Mouse (Mus musculus): ENCODE measurements around the gene Fads6.

Fads6 gene

GRCm38 (mm10) chr11:115276780-115277603, 20.5 kb downstream of the Fads6 start, which contains the start of gene Fdxr:
Fdxr (minus strand) TSS chr11:115277050.
- peak; percentile 94 for DNase-seq (ENCODE audit: low spot score in 2 of 2)

DNA sequence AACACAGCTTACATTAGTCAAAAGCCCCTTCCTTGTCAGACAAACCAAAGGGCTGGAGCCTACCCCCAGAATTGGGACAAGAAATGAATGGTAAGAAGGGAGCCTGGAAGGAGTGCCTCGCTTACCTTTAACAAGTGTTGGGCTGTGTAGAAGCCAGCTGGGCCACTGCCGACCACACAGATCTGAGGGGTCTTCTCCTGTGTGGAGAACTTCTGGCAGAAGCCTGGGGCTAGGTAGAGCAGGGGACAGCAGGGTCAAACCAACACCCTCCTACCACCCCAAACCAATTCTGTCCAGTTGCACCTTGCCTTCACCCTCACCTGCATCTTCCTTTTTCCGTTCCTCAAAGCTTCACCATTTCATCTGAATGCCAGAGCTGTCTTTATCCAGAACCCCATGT, 21.5 kb downstream of the Fads6 start:
- DNase-seq (ENCODE audit: low spot score in 2 of 2), result no peak

GRCm38 (mm10) chr11:115275509-115275908, 22.0 kb downstream of the Fads6 start:
- no peak for DNase-seq (ENCODE audit: low spot score in 2 of 2)

GRCm38 (mm10) chr11:115274771-115275170, 22.7 kb downstream of the Fads6 start:
- no peak for DNase-seq (ENCODE audit: low spot score in 2 of 2)

- DNase-seq (ENCODE audit: low spot score in 2 of 2), result no peak
Measured at GRCm38 (mm10) chr11:115274178-115274577, 23.3 kb downstream of the Fads6 start.

- no peak for DNase-seq (ENCODE audit: low spot score in 2 of 2)
Measured at GRCm38 (mm10) chr11:115273735-115274134, 23.7 kb downstream of the Fads6 start.

GRCm38 (mm10) chr11:115272894-115273498, 24.5 kb downstream of the Fads6 start:
- no peak for DNase-seq (ENCODE audit: low spot score in 2 of 2)

DNA sequence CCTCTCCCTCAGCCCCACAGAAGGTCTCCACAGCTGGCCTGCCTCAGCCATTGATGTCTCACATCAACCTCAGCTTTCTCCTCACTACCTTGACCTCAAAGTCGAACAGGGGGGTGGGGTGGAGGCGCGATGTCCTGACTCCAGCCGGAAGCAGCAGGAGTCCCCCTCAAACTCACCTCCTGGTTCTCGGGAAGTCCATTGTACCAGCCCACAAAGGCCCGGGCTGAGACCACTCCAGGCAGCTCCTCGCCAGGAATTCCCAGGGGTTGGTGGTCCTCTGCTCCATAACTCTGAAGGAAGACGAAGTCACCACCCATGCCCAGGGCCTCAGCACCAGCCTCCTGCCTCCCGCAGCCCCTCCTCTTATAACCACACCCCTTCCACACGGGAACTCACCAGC, 26.0 kb downstream of the Fads6 start:
- no peak for DNase-seq (ENCODE audit: low spot score in 2 of 2)

GRCm38 (mm10) chr11:115271052-115271451, 26.4 kb downstream of the Fads6 start:
- DNase-seq (ENCODE audit: low spot score in 2 of 2), result no peak

- DNase-seq (ENCODE audit: low spot score in 2 of 2), result peak in 1 of 2 experiments; percentile 47
Measured at GRCm38 (mm10) chr11:115270148-115270861, 27.2 kb downstream of the Fads6 start.

GRCm38 (mm10) chr11:115269330-115270066, 28.0 kb downstream of the Fads6 start:
- DNase-seq (ENCODE audit: low spot score in 2 of 2), result no peak

DNA sequence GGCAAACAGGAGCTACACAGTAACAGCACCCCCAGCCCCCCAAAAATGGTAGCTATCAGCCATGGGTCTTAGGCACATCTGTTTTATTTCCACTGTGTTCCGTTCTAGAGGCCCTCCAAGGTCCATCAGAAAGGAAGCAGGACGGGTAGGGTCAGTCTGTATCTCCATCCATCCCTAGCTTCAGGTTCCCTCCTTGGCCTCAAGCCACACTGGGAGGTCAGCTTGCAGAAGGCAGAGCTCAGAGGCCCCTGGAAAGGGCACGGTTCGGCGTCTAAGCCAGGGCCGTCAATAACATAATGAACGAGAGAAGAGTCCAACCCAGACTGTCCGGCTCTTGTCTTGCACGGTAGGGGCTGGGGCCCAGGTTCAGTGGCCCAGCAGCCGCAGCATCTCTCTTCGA, 29.5 kb downstream of the Fads6 start:
- no peak for DNase-seq (ENCODE audit: low spot score in 2 of 2)

GRCm38 (mm10) chr11:115267061-115267883, 30.2 kb downstream of the Fads6 start, which contains the start of gene Grin2c:
Grin2c (minus strand) TSS chr11:115267243.
- DNase-seq (ENCODE audit: low spot score in 2 of 2), result no peak

DNA sequence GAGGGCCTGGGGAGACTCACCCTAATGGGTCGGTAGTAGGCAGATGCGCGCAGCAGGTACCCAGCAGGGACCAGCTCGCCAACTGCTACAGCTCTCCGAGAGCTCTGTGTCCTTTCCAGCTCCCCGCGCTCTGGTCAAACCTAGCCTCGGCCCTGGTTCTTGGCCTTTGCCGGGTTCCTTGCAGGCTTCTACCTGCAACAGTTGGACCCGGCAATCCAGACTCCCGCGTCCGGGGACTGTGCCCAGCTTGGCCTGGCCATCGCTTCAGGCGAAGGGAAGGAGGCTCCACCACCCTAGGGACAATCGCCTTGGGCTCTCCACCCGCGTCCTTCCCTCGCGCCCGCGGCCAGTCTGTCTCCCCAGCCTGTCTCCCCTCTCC, 31.1 kb downstream of the Fads6 start:
- no peak for DNase-seq (ENCODE audit: low spot score in 2 of 2)

GRCm38 (mm10) chr11:115265771-115266399, 31.6 kb downstream of the Fads6 start:
- DNase-seq (ENCODE audit: low spot score in 2 of 2), result no peak

DNA sequence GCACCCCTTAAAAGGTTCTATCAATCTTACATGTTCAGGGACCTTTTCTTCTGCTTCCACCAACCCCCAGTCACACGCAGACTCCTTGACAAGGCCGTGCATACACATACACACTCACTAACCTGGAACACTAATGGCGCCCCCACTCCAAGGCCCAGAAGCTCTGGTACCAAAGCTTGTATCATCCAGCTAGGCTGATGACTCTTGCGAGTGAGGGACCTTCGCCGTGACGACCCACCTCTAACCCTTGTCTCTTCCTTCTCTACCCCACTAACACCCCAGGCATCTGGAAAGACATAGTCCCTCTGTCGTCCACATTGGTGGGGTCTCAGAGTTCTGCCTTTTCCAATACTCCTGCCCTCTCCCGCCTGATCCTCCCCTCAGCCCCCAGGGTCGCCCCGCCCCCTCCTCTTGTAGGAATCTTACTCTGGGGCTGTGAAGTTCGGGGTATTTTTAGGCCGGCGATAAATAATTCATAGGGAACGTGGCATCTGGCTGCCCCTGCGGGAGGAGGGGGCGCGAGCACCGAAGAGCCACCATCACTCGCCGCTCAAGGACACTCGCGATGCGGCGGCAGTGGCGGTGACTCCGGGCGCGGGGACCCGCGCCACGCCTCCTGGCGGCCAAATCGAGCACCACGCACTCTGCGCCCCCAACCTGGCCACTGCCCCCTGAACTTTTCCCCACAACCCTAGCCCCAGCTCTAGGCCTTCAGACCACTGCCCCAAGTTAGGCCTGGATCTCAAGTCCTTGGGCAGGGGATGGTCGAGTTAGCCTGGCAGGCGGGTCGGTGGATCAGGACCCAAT, 32.4 kb downstream of the Fads6 start:
- DNase-seq (ENCODE audit: low spot score in 2 of 2), result no peak

- no peak for DNase-seq (ENCODE audit: low spot score in 2 of 2)
Measured at GRCm38 (mm10) chr11:115264136-115264861, 33.2 kb downstream of the Fads6 start.

DNA sequence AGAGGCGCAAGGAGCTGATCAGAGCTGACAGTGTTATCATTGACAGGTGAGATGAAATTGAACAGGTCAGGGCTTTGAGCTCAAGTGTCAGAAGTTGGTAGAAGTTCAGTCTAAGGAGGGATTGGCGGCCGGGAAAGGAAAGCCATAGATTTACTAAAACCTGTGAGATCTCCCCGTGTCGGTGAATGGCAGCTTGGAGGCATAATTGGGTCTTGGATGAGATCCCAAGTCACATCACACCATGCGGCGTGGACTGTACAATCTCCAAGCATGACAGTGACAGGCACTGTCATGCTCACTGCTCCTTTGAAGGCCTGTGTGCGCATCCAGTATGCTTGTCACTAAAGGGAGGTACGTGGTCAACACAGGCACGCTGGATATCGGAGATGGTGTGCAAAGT, 34.5 kb downstream of the Fads6 start:
- no peak for DNase-seq (ENCODE audit: low spot score in 2 of 2)

GRCm38 (mm10) chr11:115259134-115259533, 38.3 kb downstream of the Fads6 start:
- DNase-seq (ENCODE audit: low spot score in 2 of 2), result no peak
